Mouse (Mus musculus): ENCODE results near the gene Stxbp5. TPM values are rescaled to one million over a fixed set of nuclear protein-coding genes. Genes with fewer than 3 reads are reported as not detected.

Stxbp5 gene
- total and polyA plus RNA-seq, 3 experiments = 12.3 to 82.2 (median 19.6) TPM

- H3K9me3 ChIP-seq (replicated peaks; ENCODE audit: insufficient read depth, low read length) = no peaks in the 10 kb centered on the region
- H3K27me3 ChIP-seq (ENCODE audit: control insufficient read depth in 1 of 2, insufficient read depth in 2 of 2, low read length in 2 of 2) = no peaks in the 10 kb centered on the region
- H3K27ac ChIP-seq (ENCODE audit: control insufficient read depth, low read depth, low read length) = no peak overlapping the region
- DNase-seq (ENCODE audit: low read depth, low spot score) = no peak
- no peak overlapping the region for H3K4me3 ChIP-seq (ENCODE audit: control insufficient read depth in 1 of 2, insufficient read depth in 1 of 2, low read depth in 2 of 2, low read length in 2 of 2)
- no peak overlapping the region for H3K9ac ChIP-seq (ENCODE audit: control insufficient read depth, low read depth, low read length, poor library complexity, severe bottlenecking)
- TF ChIP-seq NRF1 (IDR thresholded peaks at IDR 0.05; ENCODE audit: insufficient read depth, low read depth, low read length, poor library complexity, severe bottlenecking) (no peak), MEF2A (IDR thresholded peaks at IDR 0.05; ENCODE audit: extremely low read depth, insufficient replicate concordance, low read depth, low read length, poor library complexity, severe bottlenecking) (no peak), ZKSCAN1 (IDR thresholded peaks at IDR 0.05; ENCODE audit: low read depth, low read length) (no peak), EP300 (IDR thresholded peaks at IDR 0.05; ENCODE audit: low read depth in 1 of 2, low read length in 2 of 2) (no peak), CHD2 (IDR thresholded peaks at IDR 0.05; ENCODE audit: low read length) (no peak), POLR2AphosphoS5 (IDR thresholded peaks at IDR 0.05; ENCODE audit: borderline replicate concordance, low read depth, low read length) (no peak)
- H3K79me2 ChIP-seq (ENCODE audit: control insufficient read depth, insufficient read depth, low read length, poor library complexity) = no peaks in the 10 kb centered on the region
- no peaks in the 10 kb centered on the region; a peak in 2 of 4 replicates for H3K36me3 ChIP-seq (ENCODE audit: control insufficient read depth in 1 of 2, insufficient read depth in 2 of 2, low read length in 2 of 2)
- H3K4me1 ChIP-seq (ENCODE audit: control insufficient read depth in 1 of 2, insufficient read depth in 2 of 2, low read length in 2 of 2) = no peaks in the 10 kb centered on the region
Measured at GRCm38 (mm10) chr10:9859476-9859875, 41.4 kb downstream of the Stxbp5 start.

DNA sequence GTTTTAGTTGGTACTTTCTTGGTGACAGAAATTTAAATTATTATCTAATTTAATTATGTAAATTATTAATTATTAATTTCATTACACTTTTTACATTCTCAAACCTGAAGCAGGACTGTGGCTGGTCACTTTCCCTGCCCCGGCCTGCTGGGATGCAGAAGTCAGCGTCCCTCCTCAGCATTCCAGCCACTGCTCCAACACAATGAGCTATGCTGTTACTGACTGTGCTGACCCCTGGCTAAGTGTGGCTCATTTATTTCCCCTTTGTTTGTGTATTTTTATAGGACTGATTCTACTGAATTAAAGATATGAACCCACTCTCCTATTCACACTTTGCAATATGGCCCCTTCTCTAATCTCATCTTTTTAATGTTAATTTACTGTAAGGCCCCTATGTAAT lies 43.0 kb downstream of the Stxbp5 start:
- DNase-seq (ENCODE audit: low read depth, low spot score) = no peak
- Histone ChIP-seq H3K9ac (ENCODE audit: control insufficient read depth, low read depth, low read length, poor library complexity, severe bottlenecking) (no peak overlapping the region), H3K79me2 (ENCODE audit: control insufficient read depth, insufficient read depth, low read length, poor library complexity) (no peaks in the 10 kb centered on the region), H3K27ac (ENCODE audit: control insufficient read depth, low read depth, low read length) (no peak overlapping the region), H3K36me3 (ENCODE audit: control insufficient read depth in 1 of 2, insufficient read depth in 2 of 2, low read length in 2 of 2) (no peaks in the 10 kb centered on the region; a peak in 1 of 4 replicates), H3K4me3 (ENCODE audit: control insufficient read depth in 1 of 2, insufficient read depth in 1 of 2, low read depth in 2 of 2, low read length in 2 of 2) (no peak overlapping the region), H3K9me3 (replicated peaks; ENCODE audit: insufficient read depth, low read length) (no peaks in the 10 kb centered on the region), H3K4me1 (ENCODE audit: control insufficient read depth in 1 of 2, insufficient read depth in 2 of 2, low read length in 2 of 2) (no peaks in the 10 kb centered on the region), H3K27me3 (ENCODE audit: control insufficient read depth in 1 of 2, insufficient read depth in 2 of 2, low read length in 2 of 2) (no peaks in the 10 kb centered on the region)
- TF ChIP-seq CHD2 (IDR thresholded peaks at IDR 0.05; ENCODE audit: low read length) (no peak), UBTF (IDR thresholded peaks at IDR 0.05; ENCODE audit: borderline replicate concordance, insufficient read depth, low read depth, low read length) (no peak), TBP (IDR thresholded peaks at IDR 0.05; ENCODE audit: low read depth, low read length) (no peak), GATA1 (IDR thresholded peaks at IDR 0.05; ENCODE audit: low read depth, low read length) (no peak), NELFE (IDR thresholded peaks at IDR 0.05; ENCODE audit: low read depth, low read length) (no peak), SMC3 (IDR thresholded peaks at IDR 0.05; ENCODE audit: low read depth, low read length) (no peak), MYB (IDR thresholded peaks at IDR 0.05; ENCODE audit: low read depth, low read length) (no peak), RCOR1 (IDR thresholded peaks at IDR 0.05; ENCODE audit: low read depth, low read length) (no peak), RAD21 (IDR thresholded peaks at IDR 0.05; ENCODE audit: low read depth, low read length) (no peak), ZNF384 (IDR thresholded peaks at IDR 0.05; ENCODE audit: low read depth, low read length) (no peak), EP300 (IDR thresholded peaks at IDR 0.05; ENCODE audit: low read depth in 1 of 2, low read length in 2 of 2) (no peak), HCFC1 (IDR thresholded peaks at IDR 0.05; ENCODE audit: low read depth, low read length) (no peak), POLR2AphosphoS2 (IDR thresholded peaks at IDR 0.05; ENCODE audit: low read length) (no peak), E2F4 (IDR thresholded peaks at IDR 0.05; ENCODE audit: borderline replicate concordance, low read depth, low read length) (no peak), JUND (IDR thresholded peaks at IDR 0.05; ENCODE audit: low read depth, low read length) (no peak), MEF2A (IDR thresholded peaks at IDR 0.05; ENCODE audit: extremely low read depth, insufficient replicate concordance, low read depth, low read length, poor library complexity, severe bottlenecking) (no peak), USF1 (IDR thresholded peaks at IDR 0.05; ENCODE audit: low read depth, low read length) (no peak), TCF12 (IDR thresholded peaks at IDR 0.05; ENCODE audit: low read depth, low read length) (no peak), ELF1 (IDR thresholded peaks at IDR 0.05; ENCODE audit: low read depth, low read length) (no peak), MAX (IDR thresholded peaks at IDR 0.05; ENCODE audit: low read length) (no peak)

Measured in MEL (cell line).